Mouse (Mus musculus): ENCODE data around the gene Fscn3. TPM values are rescaled to one million over a fixed set of nuclear protein-coding genes. Genes with fewer than 3 reads are reported as not detected.
A peak's percentile ranks its signal among the peaks of the same experiment; 100 is the strongest.

The Fscn3 gene
- total and polyA plus RNA-seq, 3 experiments, result not detected

DNA sequence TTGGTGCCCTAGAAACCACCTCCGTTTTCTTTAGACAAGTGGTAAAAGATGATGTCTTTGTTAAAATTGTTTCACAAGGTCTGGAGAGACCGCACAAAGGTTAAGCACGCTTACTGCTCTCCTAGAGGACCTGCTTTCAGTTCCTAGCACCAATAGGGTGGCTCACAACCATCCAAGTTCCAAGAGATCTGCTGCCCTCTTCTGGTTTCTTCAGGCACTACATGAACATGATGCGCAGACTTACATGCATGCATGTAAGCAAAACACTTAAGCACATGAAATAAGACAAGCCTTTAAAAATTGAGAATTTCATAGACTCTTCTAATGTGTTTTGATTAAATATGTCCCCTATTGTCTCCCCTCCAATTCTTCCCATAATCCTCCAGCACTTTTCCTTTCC is 27.8 kb upstream of the Fscn3 start:
- Histone ChIP-seq H3K9me3 (replicated peaks; ENCODE audit: low read length) (peaks cover 12% of the 10 kb centered on the region), H3K36me3 (replicated peaks in 1 of 2; ENCODE audit: control insufficient read depth in 1 of 2, insufficient read depth in 1 of 2, low read length in 1 of 2) (no peaks in the 10 kb centered on the region), H3K27ac (ENCODE audit: insufficient read depth, low read depth) (no peak overlapping the region), H3K4me1 (ENCODE audit: control insufficient read depth in 1 of 2, insufficient read depth in 2 of 2) (peaks cover 0 to 14% of the 10 kb centered on the region in 2 experiments; a peak in 1 of 4 replicates), H3K79me2 (replicated peaks; ENCODE audit: control insufficient read depth, extremely low read depth, insufficient read depth, poor library complexity, severe bottlenecking) (no peaks in the 10 kb centered on the region), H3K4me2 (ENCODE audit: insufficient read depth, low read depth, poor library complexity, severe bottlenecking) (no peak overlapping the region), H3K4me3 (replicated peaks in 1 of 3; ENCODE audit: low read depth in 2 of 3, low read length in 2 of 3, poor library complexity in 1 of 3) (no peak overlapping the region), H3K27me3 (replicated peaks) (no peaks in the 10 kb centered on the region), H3K9ac (ENCODE audit: insufficient read depth, low read depth) (no peak overlapping the region)
- in situ Hi-C loops (cut with MboI; ENCODE audit: low pct_ligation_motif_present, low pct_unique_long_range_greater_than_20kb, low sequenced_read_pairs), result loop anchor here (10.0 to 25.0 kb wide), 3 partner anchors 255 to 737 kb away; no protein-coding TSS in a partner anchor
- no peak for DNase-seq (ENCODE audit: extremely low read depth)
- dilution Hi-C loops (cut with MboI; ENCODE audit: extremely low pct_ligation_motif_present, extremely low pct_unique_long_range_greater_than_20kb, low sequenced_read_pairs), result no loop called here
- TF ChIP-seq CTCF (conservative IDR thresholded peaks at IDR 0.05 in 1 of 2, IDR thresholded peaks at IDR 0.05 in 1 of 2; ENCODE audit: low read depth in 2 of 2, low read length in 2 of 2), result peak in 1 of 2 experiments; percentile 26; a peak in 3 of 4 replicates
- TF ChIP-seq MAZ (IDR thresholded peaks at IDR 0.05; ENCODE audit: low read depth, low read length), result no peak
- peak; percentile 21 for TF ChIP-seq RAD21 (IDR thresholded peaks at IDR 0.05; ENCODE audit: low read depth, low read length)

DNA sequence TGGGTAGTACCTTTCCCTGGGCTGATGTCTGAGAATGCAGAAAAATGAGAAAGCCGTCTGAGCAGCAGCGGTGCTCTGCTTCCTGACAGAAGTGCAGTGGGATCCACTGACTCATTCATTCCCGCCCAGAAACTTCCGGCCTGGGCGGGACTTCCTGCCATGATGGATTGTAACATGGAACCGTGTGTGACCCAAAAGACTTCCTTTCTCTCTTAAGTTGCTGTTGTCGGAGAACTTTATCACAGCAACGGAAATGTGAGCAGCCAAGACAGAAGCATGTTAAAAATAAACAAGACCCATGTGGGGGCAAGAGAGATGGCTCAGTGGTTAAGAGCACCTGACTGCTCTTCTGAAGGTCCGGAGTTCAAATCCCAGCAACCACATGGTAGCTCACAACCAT is 17.5 kb upstream of the Fscn3 start:
- Histone ChIP-seq H3K9me3 (replicated peaks; ENCODE audit: low read length) (no peaks in the 10 kb centered on the region), H3K9ac (ENCODE audit: insufficient read depth, low read depth) (no peak overlapping the region), H3K36me3 (replicated peaks in 1 of 2; ENCODE audit: control insufficient read depth in 1 of 2, insufficient read depth in 1 of 2, low read length in 1 of 2) (peaks cover 0 to 8% of the 10 kb centered on the region in 2 experiments), H3K4me3 (replicated peaks in 1 of 3; ENCODE audit: low read depth in 2 of 3, low read length in 2 of 3, poor library complexity in 1 of 3) (no peak overlapping the region), H3K4me2 (ENCODE audit: insufficient read depth, low read depth, poor library complexity, severe bottlenecking) (no peak overlapping the region), H3K4me1 (ENCODE audit: control insufficient read depth in 1 of 2, insufficient read depth in 2 of 2) (no peaks in the 10 kb centered on the region), H3K27ac (ENCODE audit: insufficient read depth, low read depth) (no peak overlapping the region), H3K79me2 (replicated peaks; ENCODE audit: control insufficient read depth, extremely low read depth, insufficient read depth, poor library complexity, severe bottlenecking) (no peaks in the 10 kb centered on the region), H3K27me3 (replicated peaks) (no peaks in the 10 kb centered on the region)
- dilution Hi-C loops (cut with MboI; ENCODE audit: extremely low pct_ligation_motif_present, extremely low pct_unique_long_range_greater_than_20kb, low sequenced_read_pairs) (no loop called here), in situ Hi-C loops (cut with MboI; ENCODE audit: low pct_ligation_motif_present, low pct_unique_long_range_greater_than_20kb, low sequenced_read_pairs) (loop anchor here (25.0 kb wide), 1 partner anchor 602 kb away; no protein-coding TSS in a partner anchor)
- no peak for DNase-seq (ENCODE audit: extremely low read depth)
- TF ChIP-seq ETS1 (conservative IDR thresholded peaks at IDR 0.05; ENCODE audit: low read depth, low read length), result no peak
- no peak for TF ChIP-seq IRF4 (IDR thresholded peaks at IDR 0.05; ENCODE audit: low read depth, low read length)
- TF ChIP-seq NELFE (IDR thresholded peaks at IDR 0.05; ENCODE audit: low read depth, low read length), result no peak
- no peak for TF ChIP-seq BHLHE40 (IDR thresholded peaks at IDR 0.05; ENCODE audit: low read depth, low read length)
- TF ChIP-seq SMC3 (IDR thresholded peaks at IDR 0.05; ENCODE audit: low read depth, low read length), result no peak

DNA sequence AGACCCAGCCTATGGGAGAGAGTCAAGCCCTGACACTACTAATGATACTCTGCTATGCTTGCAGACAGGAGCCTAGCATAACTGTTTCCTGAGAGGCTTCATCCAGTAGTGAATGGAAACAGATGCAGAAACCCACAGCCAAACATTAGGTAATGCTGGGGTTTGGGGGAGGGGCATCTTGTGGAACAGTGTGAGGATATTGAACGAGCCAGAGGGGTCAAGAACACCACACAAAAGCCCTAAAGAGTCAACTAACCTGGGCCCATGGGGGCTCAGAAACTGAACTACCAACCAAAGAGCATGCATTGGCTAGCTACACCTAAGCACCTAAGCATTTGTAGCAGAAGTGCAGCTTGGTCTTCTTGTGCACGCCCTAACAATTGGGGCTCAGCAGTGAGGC is 16.4 kb upstream of the Fscn3 start:
- Histone ChIP-seq H3K4me2 (ENCODE audit: insufficient read depth, low read depth, poor library complexity, severe bottlenecking) (no peak overlapping the region), H3K9ac (ENCODE audit: insufficient read depth, low read depth) (no peak overlapping the region), H3K9me3 (replicated peaks; ENCODE audit: low read length) (no peaks in the 10 kb centered on the region), H3K27ac (ENCODE audit: insufficient read depth, low read depth) (no peak overlapping the region), H3K4me1 (ENCODE audit: control insufficient read depth in 1 of 2, insufficient read depth in 2 of 2) (no peaks in the 10 kb centered on the region), H3K27me3 (replicated peaks) (no peaks in the 10 kb centered on the region), H3K36me3 (replicated peaks in 1 of 2; ENCODE audit: control insufficient read depth in 1 of 2, insufficient read depth in 1 of 2, low read length in 1 of 2) (peaks cover 0 to 17% of the 10 kb centered on the region in 2 experiments), H3K79me2 (replicated peaks; ENCODE audit: control insufficient read depth, extremely low read depth, insufficient read depth, poor library complexity, severe bottlenecking) (no peaks in the 10 kb centered on the region), H3K4me3 (replicated peaks in 1 of 3; ENCODE audit: low read depth in 2 of 3, low read length in 2 of 3, poor library complexity in 1 of 3) (no peak overlapping the region)
- in situ Hi-C loops (cut with MboI; ENCODE audit: low pct_ligation_motif_present, low pct_unique_long_range_greater_than_20kb, low sequenced_read_pairs), result loop anchor here (25.0 kb wide), 1 partner anchor 601 kb away; no protein-coding TSS in a partner anchor
- DNase-seq (ENCODE audit: extremely low read depth), result no peak
- dilution Hi-C loops (cut with MboI; ENCODE audit: extremely low pct_ligation_motif_present, extremely low pct_unique_long_range_greater_than_20kb, low sequenced_read_pairs), result no loop called here
- TF ChIP-seq MAZ (IDR thresholded peaks at IDR 0.05; ENCODE audit: low read depth, low read length) (no peak), POLR2A (IDR thresholded peaks at IDR 0.05; ENCODE audit: low read depth, low read length) (no peak), ZKSCAN1 (IDR thresholded peaks at IDR 0.05; ENCODE audit: borderline replicate concordance, low read depth, low read length) (no peak), MYC (IDR thresholded peaks at IDR 0.05; ENCODE audit: low read depth, low read length) (no peak), ETS1 (conservative IDR thresholded peaks at IDR 0.05; ENCODE audit: low read depth, low read length) (no peak), NRF1 (IDR thresholded peaks at IDR 0.05; ENCODE audit: low read depth, low read length) (no peak), ZC3H11A (IDR thresholded peaks at IDR 0.05; ENCODE audit: low read depth, low read length) (no peak)

All from CH12.LX (cell line).